Mouse (Mus musculus) retina, postnatal 7 days (tissue): Measurements from ENCODE around the gene Glra1.

Source experiments
- DNase-seq: peaks from one replicate; pipeline ENCODE4 v3.0.0-alpha.2; 2012; ENCODE audit warnings: low read depth, low spot score

Gene Glra1

DNA sequence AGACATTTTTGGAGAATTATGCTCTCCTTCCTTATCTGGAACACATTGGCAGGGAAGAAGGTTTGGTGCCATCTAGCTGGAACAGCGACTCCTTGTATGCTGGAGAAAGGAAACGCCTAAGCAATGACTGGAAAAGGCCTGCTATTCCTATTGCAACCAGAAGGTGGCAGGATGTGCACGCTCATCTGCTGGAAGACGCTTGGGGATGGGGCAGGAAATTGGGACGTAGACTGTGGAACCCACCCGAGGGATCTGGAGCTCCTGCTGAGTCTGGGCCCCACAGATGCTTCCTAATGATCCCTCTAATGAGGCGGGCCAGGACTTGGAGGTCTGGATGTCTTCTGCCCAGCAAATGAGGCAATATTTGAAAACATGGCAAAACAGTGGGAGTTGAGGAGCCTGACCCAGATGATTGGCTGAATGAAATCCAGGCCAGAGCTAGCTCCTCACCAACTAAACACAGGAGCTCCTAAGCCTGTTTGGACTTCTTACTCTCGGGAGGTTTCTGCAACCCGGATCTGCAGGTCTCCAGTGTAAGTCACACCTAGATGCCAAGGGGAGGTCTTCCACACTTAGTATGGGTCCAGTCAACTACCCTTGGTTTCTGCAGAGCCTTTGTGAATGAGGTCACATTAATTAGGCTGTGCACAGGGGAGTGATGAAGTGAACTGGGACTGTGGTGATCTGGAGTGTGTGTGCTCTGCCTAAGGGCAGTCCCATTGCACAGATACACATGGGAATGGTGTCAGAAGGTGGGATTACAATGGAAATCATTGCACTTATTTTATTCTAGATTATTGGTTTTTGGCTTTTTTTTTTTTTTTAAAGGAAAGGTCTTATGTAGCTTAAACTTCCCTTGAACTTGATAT is 89.0 kb downstream of the Glra1 start:
- DNase-seq = peak; percentile 61

DNA sequence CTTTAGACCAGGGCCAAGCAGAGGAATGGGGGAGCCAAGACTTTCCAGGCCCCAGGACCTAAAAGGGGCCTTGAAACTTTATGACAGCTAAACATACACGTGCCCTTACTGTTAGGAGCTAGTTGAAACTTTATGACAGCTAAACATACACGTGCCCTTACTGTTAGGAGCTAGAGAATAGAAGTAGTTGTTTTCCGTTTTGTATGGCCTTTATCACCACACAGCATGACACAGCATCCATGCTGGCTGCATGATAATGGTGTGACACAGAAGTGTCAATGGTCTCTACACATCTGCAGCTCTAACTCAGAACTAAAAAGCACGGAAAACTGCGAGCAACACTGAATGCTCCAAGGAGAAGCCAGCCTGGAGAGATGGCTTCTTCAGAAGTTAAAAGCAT is 90.3 kb downstream of the Glra1 start:
- DNase-seq = no peak

DNA sequence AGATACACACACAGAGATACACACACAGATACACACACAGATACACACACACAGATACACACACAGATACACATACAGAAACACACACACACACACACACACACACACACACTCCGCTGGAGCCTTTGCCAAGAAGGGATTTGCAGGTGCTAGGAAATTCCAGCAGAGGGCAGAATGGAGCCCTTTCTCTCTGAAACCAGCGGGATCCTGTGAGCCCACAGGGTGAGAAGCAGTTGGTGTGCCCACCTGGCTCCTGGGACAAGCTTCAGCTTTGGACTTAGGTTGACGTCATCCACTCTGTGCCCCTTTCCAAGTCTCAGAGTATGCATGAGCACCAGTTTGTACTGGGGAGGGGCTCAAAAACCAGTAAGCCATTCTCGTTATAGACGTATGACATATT is 96.6 kb downstream of the Glra1 start:
- DNase-seq = peak; percentile 42

DNA sequence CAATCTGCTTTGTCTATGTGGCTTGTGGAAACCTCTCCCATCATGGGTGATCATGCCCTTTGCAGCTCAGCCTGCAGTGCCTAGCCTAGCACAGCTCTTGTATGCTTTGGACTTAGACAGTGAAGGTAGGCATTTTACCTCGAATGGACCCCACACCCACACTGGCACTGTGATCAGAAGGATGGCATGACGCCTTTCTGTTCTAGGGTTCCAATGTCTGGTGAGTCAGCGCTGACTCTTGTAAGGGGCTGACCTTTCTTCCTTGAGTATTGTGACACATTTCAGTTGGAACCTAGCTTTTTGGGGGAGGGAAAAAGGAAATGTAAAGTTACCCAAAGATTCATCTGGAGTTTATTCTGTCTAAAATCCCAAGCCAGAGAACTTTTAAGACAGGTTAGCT is 102.5 kb downstream of the Glra1 start:
- no peak for DNase-seq

DNA sequence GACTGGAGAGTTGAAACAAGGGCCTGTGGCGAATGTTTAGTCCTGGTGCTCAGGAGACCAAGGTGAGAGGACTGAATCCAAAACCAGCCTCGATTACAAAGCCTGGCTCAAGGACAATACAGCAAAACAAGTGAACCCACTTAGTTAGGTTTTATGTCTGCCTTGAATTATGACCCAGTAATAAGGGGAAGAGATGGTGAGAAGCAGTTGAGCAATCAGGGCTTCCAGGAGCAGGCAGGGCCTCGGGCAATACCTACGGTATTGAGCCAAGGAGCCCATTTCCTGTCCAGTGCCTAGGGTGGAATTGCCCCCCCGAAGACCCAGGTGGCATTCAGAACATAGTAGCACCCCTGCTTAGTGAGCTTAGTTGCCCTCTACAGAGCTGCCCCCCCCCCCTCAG is 105.1 kb downstream of the Glra1 start:
- no peak for DNase-seq

DNA sequence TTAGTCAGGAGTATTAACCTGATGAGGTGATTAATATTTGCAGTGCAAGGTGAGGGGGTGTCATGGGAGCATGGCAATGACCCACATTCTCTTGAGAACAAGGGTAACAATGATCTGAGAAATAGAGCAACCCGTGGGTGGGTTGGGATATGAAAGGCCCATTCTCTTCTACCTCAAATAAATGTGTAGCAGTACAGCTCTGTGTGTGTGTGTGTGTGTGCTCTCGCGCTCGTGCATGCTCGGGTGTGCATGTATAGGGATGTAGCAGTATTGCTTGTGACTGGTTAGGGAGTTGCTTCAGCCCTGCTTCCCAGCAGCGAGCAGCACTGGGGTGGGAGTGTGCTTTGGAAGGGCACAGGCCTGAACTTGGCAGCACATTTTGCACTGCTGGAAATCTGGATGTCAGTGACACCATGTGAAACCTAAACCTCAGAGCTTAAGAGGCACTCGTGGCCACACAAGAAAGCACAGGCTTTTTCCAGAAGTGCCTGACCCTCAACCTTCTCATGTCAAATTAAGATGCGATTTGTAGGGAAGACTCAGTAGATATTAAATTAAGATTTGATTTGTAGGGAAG is 106.0 kb downstream of the Glra1 start:
- DNase-seq = no peak

DNA sequence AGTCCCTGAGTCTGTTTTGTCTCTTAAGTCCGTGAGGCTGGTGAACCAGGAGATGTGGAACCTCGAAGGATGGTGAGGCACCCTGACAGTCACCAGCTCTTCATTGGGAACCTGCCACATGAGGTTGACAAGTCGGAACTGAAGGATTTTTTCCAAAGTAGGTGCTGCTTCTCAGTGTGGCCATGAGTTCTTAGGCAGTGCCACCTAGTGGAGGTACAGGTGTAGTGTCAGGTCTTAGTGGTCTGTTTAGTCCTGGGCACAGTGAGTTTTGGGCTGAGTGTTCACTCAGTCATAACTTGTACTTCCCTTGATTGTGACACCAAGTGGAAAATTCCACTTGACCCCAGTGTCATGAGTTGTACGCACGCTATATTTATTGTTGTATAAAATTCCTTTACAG is 110.1 kb downstream of the Glra1 start:
- peak; percentile 25 for DNase-seq

DNA sequence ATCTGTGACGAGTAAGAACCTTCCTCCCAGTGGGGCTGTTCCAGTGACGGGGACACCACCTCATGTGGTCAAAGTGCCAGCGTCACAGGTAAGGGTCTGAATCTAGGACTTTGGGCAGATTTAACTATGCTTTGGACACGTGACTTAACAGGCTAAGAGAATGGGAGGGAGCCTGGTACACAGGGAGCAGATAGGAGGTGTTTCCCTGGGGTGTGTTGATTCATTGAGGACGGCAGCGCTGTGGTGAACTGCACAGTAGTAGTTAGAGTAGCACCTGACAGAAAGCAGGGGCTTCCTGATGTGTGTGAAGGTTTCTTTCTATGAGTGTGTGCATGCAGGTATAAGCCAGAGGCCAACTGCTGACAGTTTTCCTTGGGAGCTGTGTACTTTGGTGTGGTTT is 111.8 kb downstream of the Glra1 start:
- DNase-seq = no peak

DNA sequence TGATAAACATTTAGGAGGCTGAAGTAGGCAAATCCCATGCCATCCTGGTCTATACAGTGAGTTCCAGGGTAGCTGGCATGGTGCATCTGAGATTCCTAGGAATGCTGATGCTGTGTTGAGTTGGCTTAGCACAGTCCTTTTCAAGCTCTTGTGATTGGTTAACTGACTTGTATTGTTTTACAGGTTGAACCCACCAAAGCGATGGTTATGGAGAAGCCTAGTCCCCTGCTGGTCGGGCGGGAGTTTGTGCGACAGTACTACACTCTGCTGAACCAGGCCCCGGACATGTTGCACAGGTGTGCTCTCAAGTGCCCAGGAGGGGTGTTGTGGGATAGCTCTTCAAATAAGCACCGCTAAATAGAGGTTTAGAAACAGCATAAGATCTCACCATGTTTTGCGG is 122.6 kb downstream of the Glra1 start:
- no peak for DNase-seq

DNA sequence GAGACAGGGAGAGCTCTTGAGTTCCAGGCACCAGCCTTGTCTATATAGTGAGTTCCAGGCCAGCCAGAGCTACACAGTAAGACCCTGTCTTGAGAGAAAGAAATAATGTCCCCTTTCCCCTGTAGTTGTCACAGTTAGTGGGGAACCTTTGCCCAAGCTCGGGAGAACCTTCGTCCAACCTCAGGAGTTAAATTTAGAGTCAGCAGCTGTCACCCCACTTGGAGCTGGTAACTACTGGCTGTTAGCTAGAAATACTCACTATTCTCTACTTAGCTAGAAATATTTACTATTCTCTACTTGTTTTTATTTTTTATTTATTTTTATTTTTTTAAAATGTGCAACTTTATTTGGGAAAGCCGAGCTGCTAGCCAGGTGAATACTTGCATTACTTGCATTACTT is 134.8 kb downstream of the Glra1 start:
- no peak for DNase-seq

DNA sequence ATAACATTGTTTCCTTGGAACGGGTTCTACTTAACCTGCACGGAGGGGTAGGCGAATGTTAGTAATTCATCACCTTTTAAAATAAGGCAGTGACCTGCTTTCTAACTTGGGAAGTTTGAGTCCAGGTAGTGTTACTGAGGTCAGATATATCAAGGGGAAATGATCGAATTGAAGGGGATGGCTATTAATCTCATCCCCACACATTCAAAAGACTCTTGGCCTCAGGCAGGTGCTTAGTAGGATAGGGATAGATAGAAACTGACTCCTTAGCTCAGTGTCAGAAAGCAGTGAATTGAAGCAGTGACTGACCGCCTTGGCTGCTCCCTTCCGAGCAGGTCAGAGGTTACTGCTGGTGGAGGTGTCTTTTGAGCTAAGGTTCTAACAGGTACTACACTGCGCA is 136.5 kb downstream of the Glra1 start:
- DNase-seq = no peak

DNA sequence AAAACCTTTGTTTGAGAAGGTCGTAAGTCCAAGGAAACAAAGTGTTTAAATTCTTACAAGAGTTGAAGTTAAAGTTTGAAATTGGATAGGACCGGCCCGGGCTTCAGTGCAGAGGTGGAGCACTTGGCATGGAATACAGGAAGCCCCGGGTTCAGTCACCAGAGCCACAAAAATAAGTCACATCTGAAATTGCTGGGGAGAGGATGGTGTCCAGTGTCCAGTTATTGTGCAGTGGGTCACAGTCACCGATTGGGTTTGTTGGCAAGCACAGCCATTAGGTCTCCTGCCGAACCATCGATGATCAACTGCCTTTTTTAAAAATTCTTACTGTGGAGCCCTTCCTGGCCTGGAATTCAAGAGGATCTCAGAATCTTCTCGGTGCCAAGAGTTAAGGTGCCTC is 137.2 kb downstream of the Glra1 start:
- DNase-seq = no peak

DNA sequence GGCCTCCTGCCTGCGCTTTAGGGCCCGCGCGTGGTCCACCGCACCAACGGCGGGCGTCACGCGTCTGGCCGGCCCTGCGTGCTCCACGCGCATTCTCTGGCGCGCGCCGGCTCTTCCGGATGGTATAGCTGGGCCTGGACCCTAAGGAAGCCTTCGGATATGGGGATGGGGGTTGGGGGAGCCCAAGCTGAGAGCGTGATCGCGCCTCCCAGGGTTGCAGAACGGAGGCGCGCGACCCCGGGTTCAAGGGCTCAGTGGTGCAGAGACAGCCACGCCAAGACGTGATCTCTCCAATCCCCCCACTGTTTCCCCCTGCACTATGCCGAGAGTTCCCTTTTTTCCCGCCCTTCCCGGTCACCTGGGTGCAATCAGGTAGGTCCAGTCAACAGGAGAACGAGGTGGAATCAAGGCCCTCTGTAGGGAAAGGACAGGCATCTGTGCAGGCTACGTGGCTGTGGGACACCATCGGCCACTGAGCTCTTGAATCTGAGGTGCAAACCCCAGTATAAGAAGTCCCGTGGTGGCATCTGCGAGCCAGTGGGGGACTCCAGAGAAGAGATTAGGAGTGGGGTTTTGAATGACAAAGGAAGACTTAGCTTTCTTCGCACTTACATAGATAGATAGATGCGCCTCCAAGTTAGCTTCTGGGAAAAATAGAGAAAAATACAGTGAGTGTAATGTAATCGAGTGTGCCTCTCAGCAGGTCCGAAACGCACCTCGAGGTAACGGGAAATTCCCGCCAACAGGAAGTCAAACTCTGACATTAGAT is 137.9 kb downstream of the Glra1 start:
- no peak for DNase-seq

DNA sequence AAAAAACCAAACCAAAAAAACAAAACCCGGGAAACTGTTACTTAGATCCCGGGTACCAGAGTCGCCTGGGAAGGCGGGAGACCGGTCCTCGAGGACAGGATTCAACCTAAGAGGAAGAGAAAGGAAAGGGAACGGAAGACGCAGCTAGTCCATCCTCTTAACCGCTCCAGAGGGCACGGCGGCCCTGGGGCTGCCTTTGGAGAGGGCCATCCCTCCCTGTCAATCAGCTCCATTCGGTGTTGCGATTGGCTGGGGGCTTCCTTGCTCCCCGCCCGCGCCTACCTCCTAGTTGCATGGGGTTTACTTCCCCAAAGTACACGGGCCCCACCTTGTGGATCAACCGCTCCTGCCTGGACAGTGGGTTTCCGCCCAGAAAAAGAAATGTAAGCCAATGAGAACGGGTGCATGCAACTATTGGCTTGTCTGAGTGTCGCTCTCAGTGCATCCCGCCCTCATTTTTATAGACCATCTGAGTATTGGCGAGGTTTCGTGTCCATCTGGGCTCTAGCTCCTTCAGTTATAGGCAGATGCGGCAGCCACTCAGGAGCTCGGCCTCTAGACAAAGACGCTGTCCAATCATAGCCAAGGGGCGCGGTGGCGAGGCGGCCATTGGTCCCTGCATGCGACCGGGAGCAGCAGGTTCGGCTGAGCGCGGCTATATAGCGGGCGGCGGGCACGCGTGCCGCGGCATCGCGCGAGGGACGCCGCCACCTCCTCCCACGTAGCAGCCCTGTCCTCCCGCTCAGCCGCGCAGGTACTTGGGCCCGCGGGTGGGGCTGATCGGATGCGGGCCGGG is 138.8 kb downstream of the Glra1 start, which contains the start of gene G3bp1:
G3bp1 (plus strand) TSS at position 638 of the 796 bp plus-strand sequence.
- peak; percentile 98 for DNase-seq

DNA sequence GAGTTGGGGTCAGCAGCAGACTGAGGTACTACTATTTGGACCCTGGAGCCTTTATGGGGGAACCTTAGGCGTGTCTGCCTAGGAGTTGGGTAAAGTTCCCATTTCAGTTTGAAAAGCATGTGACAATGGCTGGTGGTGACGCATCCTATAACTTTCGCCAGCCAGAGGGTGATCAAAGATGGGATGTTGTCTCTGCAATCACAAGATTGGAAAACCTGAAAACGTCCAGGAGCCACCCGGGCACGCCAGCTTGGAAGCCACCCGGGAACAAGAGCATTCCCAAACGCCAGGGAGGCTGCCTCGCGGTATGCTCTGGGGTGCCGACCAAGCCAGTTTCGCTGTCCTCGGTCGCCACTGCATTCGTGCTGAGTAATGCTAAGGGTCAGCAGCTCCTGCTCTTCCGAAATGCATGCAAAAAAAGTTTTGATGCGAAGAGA is 139.4 kb downstream of the Glra1 start:
- DNase-seq = no peak

DNA sequence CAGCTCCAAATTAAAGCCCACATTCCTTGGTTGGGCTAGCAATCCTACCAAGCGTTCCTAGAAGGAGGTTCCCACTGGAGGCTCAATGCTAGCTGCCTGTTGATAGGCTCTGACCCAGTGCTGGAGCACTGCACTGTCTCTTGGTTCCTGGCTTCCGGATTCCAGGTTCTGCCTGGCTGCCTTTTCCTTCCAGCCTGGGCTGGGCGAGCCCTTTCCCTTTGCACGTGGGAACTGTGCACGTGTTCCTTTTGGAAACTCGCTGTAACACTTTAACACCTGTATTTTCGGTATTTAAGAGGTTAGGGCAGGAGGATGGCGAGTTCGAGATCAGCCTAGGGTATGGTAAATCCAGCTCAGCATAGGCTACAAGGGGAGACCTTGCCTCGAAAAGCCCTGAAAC is 140.0 kb downstream of the Glra1 start:
- no peak for DNase-seq

DNA sequence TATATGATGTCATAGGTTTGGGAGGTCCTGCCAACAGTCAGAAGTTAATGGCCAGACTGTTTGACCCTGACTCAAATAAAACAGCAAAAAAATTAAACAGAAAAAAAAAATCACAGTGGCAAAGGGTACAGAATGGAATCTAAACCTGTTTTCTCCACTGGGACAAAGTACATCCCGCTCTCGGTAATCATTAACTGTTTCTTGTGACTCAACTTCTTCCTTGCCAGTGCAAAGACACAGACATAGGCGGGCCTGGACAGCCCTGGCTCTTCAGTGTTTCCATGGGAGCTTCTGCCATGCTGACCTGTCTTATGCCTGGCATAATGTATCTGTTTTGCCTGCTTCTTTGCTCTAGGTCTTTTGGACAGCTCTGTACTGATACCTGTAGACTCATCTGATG is 142.8 kb downstream of the Glra1 start:
- DNase-seq = no peak

DNA sequence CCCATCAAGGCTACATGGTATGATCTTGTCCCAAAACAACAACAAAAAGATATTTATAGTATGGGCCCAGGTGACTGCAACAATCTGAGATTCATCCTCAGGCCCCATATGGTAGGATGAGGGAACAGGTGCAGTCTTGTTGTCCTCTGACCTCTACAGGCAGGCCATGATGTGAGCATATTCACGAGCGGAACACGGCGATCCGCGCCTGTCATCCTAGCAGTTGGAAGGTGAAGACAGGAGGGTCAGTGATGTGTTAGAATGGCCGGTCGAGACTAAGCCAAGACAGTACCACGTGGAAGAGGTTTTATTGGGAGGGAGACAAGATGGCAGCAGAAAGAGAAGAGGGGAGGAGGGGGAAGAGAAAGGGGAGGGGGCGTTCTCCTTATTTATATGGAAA is 143.3 kb downstream of the Glra1 start:
- no peak for DNase-seq
